Mouse (Mus musculus): Measurements from ENCODE around the gene Gm9837. TPM values are rescaled to one million over a fixed set of nuclear protein-coding genes. Genes with fewer than 3 reads are reported as not detected.

Gm9837 gene
- polyA plus RNA-seq, 1 experiment from 2014 or later = not detected

DNA sequence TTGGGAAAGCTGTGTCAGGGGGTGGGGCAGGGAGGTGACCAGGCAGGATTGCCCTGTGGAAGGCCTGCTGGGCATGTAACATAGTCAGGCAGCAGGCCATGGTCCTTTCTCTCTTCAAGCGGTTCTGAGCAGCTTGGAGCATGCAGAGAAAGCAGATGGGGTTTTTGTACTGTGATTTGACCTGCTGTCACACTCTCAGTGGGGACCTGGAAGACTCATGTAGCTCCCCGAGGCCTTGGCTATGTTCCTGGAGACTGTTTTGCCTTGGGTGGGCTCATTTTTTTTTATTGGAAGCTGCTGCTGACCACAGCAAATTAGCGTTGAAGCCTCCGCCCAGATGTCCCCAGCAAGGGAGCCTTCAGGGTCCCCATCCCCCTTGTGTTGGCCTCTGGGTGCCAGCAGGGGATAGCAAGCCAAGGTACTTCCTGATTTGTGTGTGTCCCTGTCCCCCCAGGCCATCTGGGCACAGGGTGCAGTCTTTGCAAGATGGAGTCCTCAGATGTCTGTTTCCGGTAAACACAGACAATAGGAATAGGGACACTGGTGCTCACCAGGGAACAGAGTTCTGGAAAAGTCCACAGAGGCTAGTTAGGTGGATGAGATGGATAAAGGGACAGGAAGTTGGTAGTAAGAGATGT lies 34.9 kb upstream of the Gm9837 start:
- Histone ChIP-seq H3K27ac (ENCODE audit: low read length) (no peak overlapping the region), H3K27me3 (replicated peaks; ENCODE audit: control insufficient read depth, insufficient read depth, low read length) (no peaks in the 10 kb centered on the region), H3K4me3 (ENCODE audit: low read length) (no peak overlapping the region), H3K4me2 (ENCODE audit: low read depth, low read length) (no peak overlapping the region), H3K36me3 (ENCODE audit: control insufficient read depth, insufficient read depth, low read length) (no peaks in the 10 kb centered on the region), H3K4me1 (ENCODE audit: control insufficient read depth, insufficient read depth, low read length) (peaks cover 8% of the 10 kb centered on the region; the same call in 1 of the 2 replicates), H3K9me3 (ENCODE audit: control insufficient read depth, low read length) (no peaks in the 10 kb centered on the region), H3K9ac (ENCODE audit: low read depth, low read length) (no peak overlapping the region)
- no peak for ATAC-seq
- 76% methylated on average over 5 of the region's 5 CpGs for WGBS

DNA sequence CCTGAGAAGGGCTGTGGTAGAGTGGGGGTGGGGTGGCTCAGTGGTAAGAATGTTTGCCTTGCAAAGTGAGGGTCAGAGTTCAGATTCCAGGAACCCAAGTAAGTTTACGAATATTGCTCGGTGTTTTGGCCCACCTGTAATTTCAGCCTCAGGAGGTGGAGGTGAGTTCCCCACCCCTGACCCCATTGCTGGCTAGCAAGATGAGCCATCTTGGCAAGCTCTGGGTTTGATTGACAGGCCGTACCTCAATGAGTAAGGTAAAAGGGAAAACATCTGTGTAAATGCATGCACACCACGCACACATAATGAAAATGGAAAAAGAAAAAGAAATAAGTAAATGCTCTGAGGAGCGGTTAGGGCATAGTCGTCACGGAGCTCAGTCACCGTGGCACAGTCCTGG lies 34.1 kb upstream of the Gm9837 start:
- H3K4me2 ChIP-seq (ENCODE audit: low read depth, low read length) = no peak overlapping the region

DNA sequence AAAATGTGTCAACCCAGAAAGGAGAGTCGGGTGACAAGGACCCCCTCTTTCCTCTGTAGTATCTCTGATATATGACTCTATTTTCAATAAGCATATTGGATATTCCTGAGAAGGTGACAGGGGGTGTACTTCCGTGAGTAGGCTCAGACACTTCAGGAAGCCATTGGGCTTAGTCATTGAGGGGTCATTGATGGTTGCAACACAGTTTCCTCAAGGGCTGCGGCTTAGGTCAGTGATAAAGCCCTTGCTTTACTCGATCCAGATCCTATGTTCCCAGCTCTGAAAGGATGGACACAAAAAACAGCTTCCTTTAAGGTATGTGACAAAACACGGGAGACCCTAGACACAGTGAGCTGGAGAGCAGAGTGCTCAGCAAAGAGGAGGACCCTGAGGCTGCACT lies 33.5 kb upstream of the Gm9837 start:
- Histone ChIP-seq H3K9me3 (ENCODE audit: control insufficient read depth, low read length) (no peaks in the 10 kb centered on the region), H3K27me3 (replicated peaks; ENCODE audit: control insufficient read depth, insufficient read depth, low read length) (no peaks in the 10 kb centered on the region), H3K4me2 (ENCODE audit: low read depth, low read length) (no peak overlapping the region), H3K9ac (ENCODE audit: low read depth, low read length) (no peak overlapping the region), H3K36me3 (ENCODE audit: control insufficient read depth, insufficient read depth, low read length) (no peaks in the 10 kb centered on the region), H3K4me1 (ENCODE audit: control insufficient read depth, insufficient read depth, low read length) (peaks cover 8% of the 10 kb centered on the region; the same call in 1 of the 2 replicates), H3K4me3 (ENCODE audit: low read length) (no peak overlapping the region), H3K27ac (ENCODE audit: low read length) (no peak overlapping the region)
- ATAC-seq = no peak
- WGBS = 83% methylated on average over 5 of the region's 5 CpGs

More for the DNA sequence above, 34.1 kb upstream of the Gm9837 start:
- ATAC-seq = no peak
- H3K27me3 ChIP-seq (replicated peaks; ENCODE audit: control insufficient read depth, insufficient read depth, low read length) = no peaks in the 10 kb centered on the region
- H3K4me3 ChIP-seq (ENCODE audit: low read length) = no peak overlapping the region
- H3K4me1 ChIP-seq (ENCODE audit: control insufficient read depth, insufficient read depth, low read length) = peaks cover 8% of the 10 kb centered on the region; the same call in 1 of the 2 replicates
- WGBS = 88% methylated on average over 8 of the region's 8 CpGs
- H3K9me3 ChIP-seq (ENCODE audit: control insufficient read depth, low read length) = no peaks in the 10 kb centered on the region
- H3K36me3 ChIP-seq (ENCODE audit: control insufficient read depth, insufficient read depth, low read length) = no peaks in the 10 kb centered on the region
- H3K9ac ChIP-seq (ENCODE audit: low read depth, low read length) = no peak overlapping the region
- no peak overlapping the region for H3K27ac ChIP-seq (ENCODE audit: low read length)

DNA sequence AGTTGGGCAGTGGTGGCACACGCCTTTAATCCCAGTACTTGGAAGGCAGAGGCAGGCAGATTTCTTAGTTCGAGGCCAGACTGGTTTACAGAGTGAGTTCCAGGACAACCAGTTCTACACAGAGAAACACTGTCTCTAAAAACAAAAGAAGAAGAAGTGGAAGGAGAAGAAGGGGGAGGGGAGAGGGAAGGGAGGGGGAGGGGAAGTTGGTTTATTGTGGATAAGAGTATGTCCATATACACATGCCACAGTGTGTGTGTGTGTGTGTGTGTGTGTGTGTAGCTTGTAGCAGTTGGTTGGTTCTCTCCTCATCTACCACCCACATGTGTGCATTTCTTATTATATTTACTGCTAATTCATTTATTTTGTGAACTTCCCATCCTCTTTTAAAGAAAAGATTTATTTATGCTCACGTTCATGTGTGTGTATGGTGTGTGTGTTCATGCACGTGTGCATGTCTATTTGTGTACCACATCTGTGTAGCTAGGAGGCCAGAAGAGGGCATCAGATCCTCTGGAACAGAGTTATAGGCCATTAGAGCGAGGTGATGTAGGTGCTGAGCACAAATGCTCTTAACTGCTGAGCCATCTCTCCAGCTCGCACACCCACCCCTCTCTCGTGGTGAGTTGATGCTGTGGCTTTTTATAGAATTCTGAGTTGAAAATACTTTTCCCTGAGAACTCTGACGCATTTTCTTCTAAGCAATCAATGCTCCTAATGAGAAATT lies 31.9 kb upstream of the Gm9837 start:
- Histone ChIP-seq H3K36me3 (ENCODE audit: control insufficient read depth, insufficient read depth, low read length) (no peaks in the 10 kb centered on the region), H3K9me3 (ENCODE audit: control insufficient read depth, low read length) (no peaks in the 10 kb centered on the region), H3K4me1 (ENCODE audit: control insufficient read depth, insufficient read depth, low read length) (peaks cover 5% of the 10 kb centered on the region; the same call in 1 of the 2 replicates), H3K9ac (ENCODE audit: low read depth, low read length) (no peak overlapping the region), H3K27me3 (replicated peaks; ENCODE audit: control insufficient read depth, insufficient read depth, low read length) (no peaks in the 10 kb centered on the region), H3K27ac (ENCODE audit: low read length) (no peak overlapping the region), H3K4me3 (ENCODE audit: low read length) (no peak overlapping the region), H3K4me2 (ENCODE audit: low read depth, low read length) (no peak overlapping the region)
- 79% methylated on average over 8 of the region's 8 CpGs for WGBS
- ATAC-seq = no peak

DNA sequence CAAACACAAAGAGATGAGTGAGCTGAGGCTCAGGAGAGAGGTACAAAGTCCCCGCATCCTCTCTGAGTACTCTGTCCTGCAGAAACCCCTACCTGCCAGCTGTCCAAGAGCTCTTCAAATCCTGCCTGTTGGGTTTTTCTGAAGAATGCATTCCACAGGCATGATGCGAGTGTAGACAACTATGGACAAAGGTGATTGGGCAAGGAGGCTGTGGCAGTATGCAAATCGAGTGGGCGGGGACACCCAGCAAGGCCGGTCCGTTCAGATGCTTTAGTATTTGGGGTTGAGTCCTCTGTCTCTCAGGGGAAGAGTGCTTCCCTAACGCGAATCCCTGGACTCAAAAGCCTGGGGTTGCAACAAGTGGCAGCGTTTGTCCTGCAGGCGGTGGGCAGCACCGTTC lies 30.3 kb upstream of the Gm9837 start:
- no peaks in the 10 kb centered on the region for H3K36me3 ChIP-seq (ENCODE audit: control insufficient read depth, insufficient read depth, low read length)
- WGBS = 10% methylated on average over 11 of the region's 11 CpGs
- no peaks in the 10 kb centered on the region for H3K27me3 ChIP-seq (replicated peaks; ENCODE audit: control insufficient read depth, insufficient read depth, low read length)
- no peak overlapping the region for H3K27ac ChIP-seq (ENCODE audit: low read length)
- no peak overlapping the region for H3K9ac ChIP-seq (ENCODE audit: low read depth, low read length)
- ATAC-seq = peak; percentile 53; the same call in 1 of the 2 replicates
- no peak overlapping the region for H3K4me3 ChIP-seq (ENCODE audit: low read length)
- no peak overlapping the region for H3K4me2 ChIP-seq (ENCODE audit: low read depth, low read length)
- peaks cover 5% of the 10 kb centered on the region; the same call in 1 of the 2 replicates for H3K4me1 ChIP-seq (ENCODE audit: control insufficient read depth, insufficient read depth, low read length)
- no peaks in the 10 kb centered on the region for H3K9me3 ChIP-seq (ENCODE audit: control insufficient read depth, low read length)

DNA sequence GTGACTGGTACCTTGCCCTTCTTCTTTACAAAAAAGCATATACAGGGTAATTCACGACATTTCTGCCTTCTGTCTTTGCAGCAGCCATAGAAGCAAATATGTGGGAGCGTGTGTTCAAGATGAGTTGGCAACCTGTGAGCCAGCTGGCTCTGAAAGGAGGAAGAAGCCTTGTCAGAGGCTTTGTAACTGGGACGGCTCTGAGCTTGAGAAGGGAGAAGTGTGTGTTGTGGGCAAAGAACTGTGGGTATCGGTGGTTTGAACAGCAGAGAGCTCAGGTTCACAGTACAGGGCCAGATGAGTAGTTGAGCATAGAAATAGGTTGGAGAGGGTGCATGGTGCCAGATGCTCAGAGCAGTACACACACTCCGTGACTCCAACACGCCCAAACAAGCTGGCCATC lies 26.7 kb upstream of the Gm9837 start:
- ATAC-seq = no peak
- no peak overlapping the region for H3K4me2 ChIP-seq (ENCODE audit: low read depth, low read length)
- WGBS = 75% methylated on average over 6 of the region's 6 CpGs

DNA sequence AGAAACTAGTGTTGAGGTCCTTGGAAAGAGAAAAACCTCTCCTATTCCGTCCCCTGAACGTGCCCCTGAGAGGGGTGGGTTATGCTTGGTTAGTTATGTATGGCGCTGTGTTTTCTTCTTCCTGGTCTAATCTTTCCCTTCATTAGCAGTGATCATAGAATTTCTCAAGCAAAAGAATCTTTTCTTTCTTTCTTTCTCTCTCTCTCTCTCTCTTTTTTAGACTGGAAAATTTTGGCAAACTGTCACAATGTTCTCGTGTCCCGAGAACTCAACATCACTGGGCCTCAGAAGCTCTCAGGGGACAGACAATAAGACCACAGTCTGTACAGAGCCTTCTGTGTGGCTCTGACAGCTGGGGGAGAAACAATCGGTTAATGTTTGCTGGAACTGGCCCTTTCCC lies 25.1 kb upstream of the Gm9837 start:
- WGBS = 53% methylated on average over 6 of the region's 6 CpGs
- Histone ChIP-seq H3K27ac (ENCODE audit: low read length) (no peak overlapping the region), H3K9me3 (ENCODE audit: control insufficient read depth, low read length) (no peaks in the 10 kb centered on the region), H3K4me1 (ENCODE audit: control insufficient read depth, insufficient read depth, low read length) (peaks cover 2% of the 10 kb centered on the region; the same call in 1 of the 2 replicates), H3K4me2 (ENCODE audit: low read depth, low read length) (no peak overlapping the region), H3K9ac (ENCODE audit: low read depth, low read length) (no peak overlapping the region), H3K4me3 (ENCODE audit: low read length) (no peak overlapping the region), H3K27me3 (replicated peaks; ENCODE audit: control insufficient read depth, insufficient read depth, low read length) (no peaks in the 10 kb centered on the region), H3K36me3 (ENCODE audit: control insufficient read depth, insufficient read depth, low read length) (no peaks in the 10 kb centered on the region)
- no peak for ATAC-seq

More for the DNA sequence above, 26.7 kb upstream of the Gm9837 start:
- Histone ChIP-seq H3K4me3 (ENCODE audit: low read length) (no peak overlapping the region), H3K9me3 (ENCODE audit: control insufficient read depth, low read length) (no peaks in the 10 kb centered on the region), H3K4me1 (ENCODE audit: control insufficient read depth, insufficient read depth, low read length) (peaks cover 5% of the 10 kb centered on the region; the same call in 1 of the 2 replicates), H3K36me3 (ENCODE audit: control insufficient read depth, insufficient read depth, low read length) (no peaks in the 10 kb centered on the region), H3K27me3 (replicated peaks; ENCODE audit: control insufficient read depth, insufficient read depth, low read length) (no peaks in the 10 kb centered on the region), H3K27ac (ENCODE audit: low read length) (no peak overlapping the region), H3K9ac (ENCODE audit: low read depth, low read length) (no peak overlapping the region)

DNA sequence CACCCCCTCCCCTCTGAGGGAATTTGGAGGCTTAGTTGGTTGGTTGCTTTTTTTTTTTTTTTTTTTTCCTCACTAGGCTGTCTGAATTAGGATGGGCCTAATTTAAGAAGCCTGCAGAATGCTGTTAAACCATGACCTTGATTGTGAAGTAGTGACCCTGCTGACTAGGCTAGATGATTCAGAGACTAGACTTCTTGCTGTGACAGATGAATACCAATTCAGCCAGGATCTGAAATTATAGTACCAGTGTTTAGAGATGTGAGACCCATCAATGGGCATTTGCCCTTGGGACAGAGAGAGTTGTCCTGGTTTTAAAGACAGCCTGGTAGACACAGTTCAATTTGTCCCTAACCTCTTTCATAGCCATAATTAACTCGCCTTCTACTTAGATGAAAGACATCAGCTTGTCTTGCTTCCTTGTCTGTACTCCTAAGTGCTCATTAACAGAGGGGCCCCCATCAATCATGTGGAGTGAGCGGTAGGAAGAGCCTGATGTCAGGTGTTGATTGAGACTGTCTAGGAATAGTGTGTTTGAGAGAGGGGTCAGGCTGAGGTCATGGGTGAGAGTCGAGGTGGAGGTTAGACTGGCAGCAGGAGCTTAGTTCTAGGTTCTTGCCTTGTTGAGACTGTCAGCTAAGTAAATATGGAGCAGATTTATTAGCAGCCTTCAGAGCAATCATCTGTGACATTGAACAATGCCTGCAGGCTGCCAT lies 23.1 kb upstream of the Gm9837 start:
- no peak for ATAC-seq
- no peak overlapping the region for H3K4me2 ChIP-seq (ENCODE audit: low read depth, low read length)
- WGBS = 30% methylated on average over 3 of the region's 3 CpGs

DNA sequence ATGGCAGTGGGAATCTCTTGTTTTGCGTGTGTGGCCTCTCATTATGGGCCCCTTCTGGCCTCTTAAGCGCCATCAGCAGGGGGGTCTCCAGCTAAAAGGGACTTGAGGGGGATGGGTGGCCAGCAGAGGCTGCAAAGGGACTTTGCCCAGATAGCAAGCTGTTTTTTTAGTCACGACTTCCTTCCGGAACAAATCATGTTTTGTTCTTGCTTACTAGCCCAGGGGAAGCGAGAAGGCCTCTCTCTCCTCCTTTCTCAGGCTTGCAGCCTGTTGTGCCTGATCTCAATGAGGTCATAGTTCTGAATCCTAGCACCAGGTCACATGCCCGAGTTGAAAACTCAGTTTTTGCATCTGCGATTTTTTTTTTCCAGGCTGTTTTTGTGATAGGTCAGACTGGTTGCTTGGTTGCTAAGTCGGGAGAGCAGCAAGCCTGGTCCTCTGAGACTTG lies 21.7 kb upstream of the Gm9837 start:
- H3K9ac ChIP-seq (ENCODE audit: low read depth, low read length) = no peak overlapping the region
- no peaks in the 10 kb centered on the region; the same call in 1 of the 2 replicates for H3K27me3 ChIP-seq (replicated peaks; ENCODE audit: control insufficient read depth, insufficient read depth, low read length)
- H3K36me3 ChIP-seq (ENCODE audit: control insufficient read depth, insufficient read depth, low read length) = no peaks in the 10 kb centered on the region
- no peak overlapping the region for H3K4me2 ChIP-seq (ENCODE audit: low read depth, low read length)
- ATAC-seq = peak; percentile 57
- 34% methylated on average over 8 of the region's 8 CpGs for WGBS
- no peak overlapping the region for H3K4me3 ChIP-seq (ENCODE audit: low read length)
- no peak overlapping the region for H3K27ac ChIP-seq (ENCODE audit: low read length)
- H3K4me1 ChIP-seq (ENCODE audit: control insufficient read depth, insufficient read depth, low read length) = 0 out of 2 replicates have a peak, but pooled peaks cover 2% of the 10 kb centered on the region
- H3K9me3 ChIP-seq (ENCODE audit: control insufficient read depth, low read length) = no peaks in the 10 kb centered on the region

More for the DNA sequence above, 23.1 kb upstream of the Gm9837 start:
- H3K27me3 ChIP-seq (replicated peaks; ENCODE audit: control insufficient read depth, insufficient read depth, low read length) = no peaks in the 10 kb centered on the region
- H3K9me3 ChIP-seq (ENCODE audit: control insufficient read depth, low read length) = no peaks in the 10 kb centered on the region
- no peak overlapping the region for H3K9ac ChIP-seq (ENCODE audit: low read depth, low read length)
- no peak overlapping the region for H3K27ac ChIP-seq (ENCODE audit: low read length)
- no peak overlapping the region for H3K4me3 ChIP-seq (ENCODE audit: low read length)
- H3K36me3 ChIP-seq (ENCODE audit: control insufficient read depth, insufficient read depth, low read length) = no peaks in the 10 kb centered on the region
- H3K4me1 ChIP-seq (ENCODE audit: control insufficient read depth, insufficient read depth, low read length) = no peaks in the 10 kb centered on the region
